Mouse (Mus musculus) ES-E14 (cell line): Measurements from ENCODE around the gene Psmb7.

Source experiments
- MAFK ChIP-seq: IDR thresholded peaks from 2 replicates; pipeline ENCODE4 v1.6.1; 2014; ENCODE audit warnings: mild to moderate bottlenecking, low read depth, low read length, inconsistent platforms; ENCODE audit not compliant: insufficient read depth
- ZC3H11A ChIP-seq: IDR thresholded peaks from 2 replicates; pipeline ENCODE4 v1.6.1; 2012; ENCODE audit warnings: low read depth, mild to moderate bottlenecking, inconsistent platforms, low read length, borderline replicate concordance
- ZNF384 ChIP-seq: IDR thresholded peaks from 2 replicates; pipeline ENCODE4 v1.6.1; 2012; ENCODE audit warnings: low read depth, low read length, inconsistent platforms

- TF ChIP-seq ZC3H11A = no peak; the same call in 1 of the 2 replicates
- no peak for TF ChIP-seq MAFK
- no peak for TF ChIP-seq ZNF384
These were observed 45.1 kb upstream of the Psmb7 start for GRCm38 (mm10) chr2:38688791-38689520.
